Mouse (Mus musculus) liver, embryonic 15.5 days (tissue): Measurements from ENCODE around the gene Rnaseh2b. TPM values are rescaled to one million over a fixed set of nuclear protein-coding genes. Genes with fewer than 3 reads are reported as not detected.

ENCODE experiments used
- ATAC-seq: fragments of 200-750 bp; cut with Nextera tagmentation; 2 replicates; pipeline ENCODE4 v1.8.0; 2017; ENCODE audit warnings: moderate number of reproducible peaks, mild to moderate bottlenecking, moderate library complexity; ENCODE audit not compliant: insufficient read depth
- H3K27ac ChIP-seq: fragments of 300-500 bp; sonication (generic); replicated peaks from 2 replicates; pipeline ENCODE4 v1.5.1; 2015; ENCODE audit warnings: mild to moderate bottlenecking, inconsistent platforms
- H3K27me3 ChIP-seq: fragments of 300-500 bp; sonication (generic); 2 replicates; pipeline ENCODE4 v1.6.1; 2015; ENCODE audit warnings: mild to moderate bottlenecking, inconsistent platforms
- H3K36me3 ChIP-seq: fragments of 300-500 bp; sonication (generic); replicated peaks from 2 replicates; pipeline ENCODE4 v1.6.1; 2015; ENCODE audit warnings: moderate library complexity, mild to moderate bottlenecking, inconsistent platforms
- H3K4me1 ChIP-seq: fragments of 300-500 bp; sonication (generic); replicated peaks from 2 replicates; pipeline ENCODE4 v1.6.1; 2015; ENCODE audit warnings: inconsistent platforms
- H3K4me2 ChIP-seq: fragments of 300-500 bp; sonication (generic); 2 replicates; pipeline ENCODE4 v1.6.1; 2015; ENCODE audit warnings: moderate library complexity, mild to moderate bottlenecking, inconsistent platforms
- H3K4me3 ChIP-seq: fragments of 300-500 bp; sonication (generic); replicated peaks from 2 replicates; pipeline ENCODE4 v1.5.1; 2015; ENCODE audit warnings: mild to moderate bottlenecking, inconsistent platforms
- H3K9ac ChIP-seq: fragments of 300-500 bp; sonication (generic); 2 replicates; pipeline ENCODE4 v1.6.1; 2015; ENCODE audit warnings: moderate library complexity, mild to moderate bottlenecking, inconsistent platforms
- H3K9me3 ChIP-seq: fragments of 300-500 bp; sonication (generic); replicated peaks from 2 replicates; pipeline ENCODE4 v1.6.1; 2016; ENCODE audit warnings: inconsistent platforms
- WGBS: fragments of 180-500 bp; shearing (Covaris S2); methylation state at CpG from one replicate; pipeline ENCODE4 v1.1.7; 2015; ENCODE audit warnings: mixed read lengths; ENCODE audit not compliant: insufficient replicate concordance; 5-methylcytosine and 5-hydroxymethylcytosine counted together
- polyA plus RNA-seq: library from polyadenylated mRNA; unstranded; fragments of >200 nt; fragmentation: Nextera tagmentation; extraction: Ambion mirVana; gene quantifications from 2 replicates; pipeline ENCODE4 v1.2.1, GENCODE M21; 2015

Rnaseh2b gene
- polyA plus RNA-seq, 1 experiment from 2014 or later = 57.0 TPM

DNA sequence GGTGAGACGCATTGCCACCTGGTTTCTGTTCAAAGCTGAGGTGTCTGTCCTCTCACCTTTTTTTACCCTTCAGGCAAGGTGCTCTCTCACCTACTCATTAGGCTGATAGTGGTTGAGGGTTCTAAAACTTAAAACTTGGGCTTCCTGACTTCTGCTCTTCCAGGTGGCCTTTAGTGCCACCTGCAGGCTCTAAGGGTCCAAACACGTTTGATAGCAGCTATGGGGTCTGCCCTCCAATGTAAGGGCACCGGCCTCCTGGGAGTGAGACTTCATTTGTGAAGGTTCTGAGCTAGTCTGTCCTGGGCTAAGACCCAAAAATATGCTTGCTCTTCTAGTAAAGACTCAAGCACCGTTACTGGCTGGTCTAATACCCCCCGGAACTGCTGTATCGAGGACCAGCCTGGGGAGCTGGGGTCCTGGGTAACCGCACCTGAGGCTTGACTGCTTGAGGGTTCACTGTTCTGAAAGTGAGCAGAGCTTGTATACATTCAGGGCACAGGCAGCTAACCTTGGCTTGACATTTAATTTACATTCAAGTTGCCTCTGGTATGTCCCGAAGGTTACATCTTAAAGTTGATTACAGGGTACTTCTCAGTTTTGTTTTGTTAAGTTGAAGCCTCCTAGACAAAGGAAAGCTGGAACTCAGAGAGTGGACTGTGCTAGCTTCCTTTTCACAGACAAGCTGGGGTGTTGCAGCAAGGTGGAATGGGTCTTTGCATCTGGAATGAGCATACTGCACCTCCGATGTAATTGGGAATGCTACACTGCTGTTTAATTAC, 41.7 kb downstream of the Rnaseh2b start:
- WGBS = 76% methylated on average over 9 of the region's 9 CpGs
- Histone ChIP-seq H3K27ac (no peak overlapping the region), H3K9me3 (no peaks in the 10 kb centered on the region), H3K4me1 (peaks cover 68% of the 10 kb centered on the region), H3K4me2 (peak overlapping the region; percentile 79), H3K9ac (no peak overlapping the region), H3K36me3 (0 out of 2 replicates have a peak, but pooled peaks cover 5% of the 10 kb centered on the region), H3K4me3 (no peak overlapping the region), H3K27me3 (no peaks in the 10 kb centered on the region)
- ATAC-seq = no peak

DNA sequence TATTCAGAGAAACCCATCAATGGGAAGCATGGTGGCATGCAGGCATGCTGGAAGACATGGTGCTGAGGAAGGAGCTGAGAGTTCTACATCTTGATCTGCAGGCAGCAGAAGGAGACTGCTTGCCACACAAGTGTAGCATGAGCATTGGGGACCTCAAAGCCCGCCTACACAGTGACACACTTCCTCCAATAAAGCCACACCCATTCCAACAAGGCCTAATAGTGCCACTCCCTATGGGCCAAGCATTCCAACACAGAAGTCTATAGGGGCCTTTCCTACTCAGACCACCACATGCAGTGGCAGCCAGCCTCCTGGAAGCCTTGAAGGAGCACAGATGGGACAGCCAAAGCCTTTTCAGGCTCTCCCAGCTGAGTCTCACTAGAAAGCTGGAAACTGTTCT, 46.8 kb downstream of the Rnaseh2b start:
- Histone ChIP-seq H3K9me3 (no peaks in the 10 kb centered on the region), H3K4me3 (no peak overlapping the region), H3K4me1 (peaks cover 65% of the 10 kb centered on the region), H3K36me3 (0 out of 2 replicates have a peak, but pooled peaks cover 5% of the 10 kb centered on the region), H3K4me2 (no peak overlapping the region), H3K27me3 (no peaks in the 10 kb centered on the region), H3K9ac (no peak overlapping the region), H3K27ac (peak overlapping the region; percentile 11; the same call in 1 of the 2 replicates)
- 67% methylated on average over 1 of the region's 1 CpGs for WGBS
- no peak for ATAC-seq

DNA sequence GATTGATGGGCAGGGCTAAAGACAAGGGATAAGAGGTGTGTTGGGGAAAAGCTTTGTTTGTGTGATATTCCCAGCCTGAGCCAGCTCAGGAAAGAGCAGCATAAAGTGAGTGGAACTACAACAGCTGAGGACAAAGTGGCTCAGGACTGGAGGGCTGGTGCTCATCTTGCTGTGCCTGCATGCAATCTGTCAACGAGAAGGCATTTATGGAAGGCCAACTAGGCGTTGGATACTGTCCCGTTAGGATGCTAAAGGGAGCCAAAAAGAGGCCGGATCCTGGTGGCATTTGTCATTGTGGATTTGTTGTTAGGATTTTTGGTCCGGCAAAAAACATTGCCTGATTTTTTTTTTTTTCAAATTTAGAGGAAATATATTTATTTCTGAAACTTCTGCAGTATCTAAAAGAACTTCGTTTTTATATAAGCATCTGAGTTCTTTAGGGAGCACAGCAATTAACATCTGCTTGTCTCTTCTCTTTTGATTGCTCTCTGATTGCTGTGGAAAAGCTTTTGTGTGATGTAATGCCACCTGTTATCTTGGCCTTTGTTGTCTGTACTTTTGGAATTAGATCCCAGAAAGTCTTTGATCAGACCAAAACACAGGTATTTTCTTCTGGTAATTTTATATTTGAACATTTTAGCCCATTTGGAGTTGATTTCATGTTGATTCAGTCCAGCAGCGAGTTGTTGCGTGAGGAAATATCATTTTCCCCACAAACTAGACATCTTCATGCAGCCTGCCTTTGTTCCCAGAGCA, 49.7 kb downstream of the Rnaseh2b start:
- Histone ChIP-seq H3K27me3 (no peaks in the 10 kb centered on the region), H3K36me3 (0 out of 2 replicates have a peak, but pooled peaks cover 11% of the 10 kb centered on the region), H3K9me3 (no peaks in the 10 kb centered on the region), H3K27ac (0 out of 2 replicates have a peak overlapping the region, but pooled peaks have one; percentile 51), H3K4me1 (peaks cover 48% of the 10 kb centered on the region), H3K4me2 (peak overlapping the region; percentile 50), H3K4me3 (0 out of 2 replicates have a peak overlapping the region, but pooled peaks have one; percentile 11), H3K9ac (no peak overlapping the region)
- no peak for ATAC-seq
- WGBS = 53% methylated on average over 8 of the region's 8 CpGs

DNA sequence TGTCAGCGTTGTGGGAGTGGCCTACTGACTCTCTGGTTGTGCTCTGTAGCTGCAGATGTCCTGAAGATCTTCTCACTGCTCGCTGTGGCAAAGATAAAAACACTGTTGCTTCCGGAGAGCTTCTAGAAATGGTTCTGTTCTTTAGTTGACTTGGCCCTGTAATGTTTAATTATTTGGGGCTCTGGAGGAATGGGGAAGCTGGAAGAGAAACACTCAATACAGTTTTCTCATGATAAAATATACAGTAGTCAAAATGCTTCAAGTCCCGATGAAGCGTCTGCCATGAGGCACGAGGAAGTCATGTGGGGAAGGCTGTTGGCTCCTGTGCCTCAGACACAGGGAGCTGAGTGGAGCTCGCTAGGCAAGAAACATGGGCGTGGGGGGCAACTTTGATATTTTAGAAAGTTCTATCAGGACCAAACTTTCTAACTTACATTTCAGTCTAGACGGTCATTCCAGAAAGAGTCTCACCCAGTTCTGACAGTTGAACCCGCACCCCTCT, 50.3 kb downstream of the Rnaseh2b start:
- Histone ChIP-seq H3K4me3 (peak overlapping the region; percentile 11; the same call in 1 of the 2 replicates), H3K4me1 (peaks cover 46% of the 10 kb centered on the region), H3K27ac (0 out of 2 replicates have a peak overlapping the region, but pooled peaks have one; percentile 51), H3K36me3 (0 out of 2 replicates have a peak, but pooled peaks cover 11% of the 10 kb centered on the region), H3K9me3 (no peaks in the 10 kb centered on the region), H3K4me2 (peak overlapping the region; percentile 50), H3K27me3 (no peaks in the 10 kb centered on the region), H3K9ac (no peak overlapping the region; the same call in 1 of the 2 replicates)
- WGBS = 18% methylated on average over 10 of the region's 10 CpGs
- ATAC-seq = peak; percentile 80

DNA sequence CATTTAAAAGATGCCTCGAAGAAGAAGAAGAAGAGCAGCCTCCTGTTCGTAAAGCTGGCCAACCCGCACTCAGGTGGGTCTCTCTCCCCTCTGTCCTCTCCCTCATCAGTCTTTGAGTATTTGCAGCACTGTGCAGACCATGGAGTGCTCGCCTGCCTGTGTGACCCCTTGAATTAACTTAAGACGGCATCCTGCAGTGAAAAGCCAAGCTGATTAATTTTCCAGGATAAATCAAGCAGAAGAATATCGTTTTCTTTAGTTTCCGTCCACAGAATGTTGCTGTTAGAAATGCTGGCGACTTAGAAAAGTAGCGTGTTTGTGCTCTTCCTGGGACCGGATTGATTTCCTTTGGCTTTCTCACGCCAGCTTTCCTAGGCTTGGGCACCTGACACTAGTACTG, 54.2 kb downstream of the Rnaseh2b start:
- Histone ChIP-seq H3K4me2 (no peak overlapping the region), H3K9ac (no peak overlapping the region)
- 83% methylated on average over 11 of the region's 11 CpGs for WGBS

DNA sequence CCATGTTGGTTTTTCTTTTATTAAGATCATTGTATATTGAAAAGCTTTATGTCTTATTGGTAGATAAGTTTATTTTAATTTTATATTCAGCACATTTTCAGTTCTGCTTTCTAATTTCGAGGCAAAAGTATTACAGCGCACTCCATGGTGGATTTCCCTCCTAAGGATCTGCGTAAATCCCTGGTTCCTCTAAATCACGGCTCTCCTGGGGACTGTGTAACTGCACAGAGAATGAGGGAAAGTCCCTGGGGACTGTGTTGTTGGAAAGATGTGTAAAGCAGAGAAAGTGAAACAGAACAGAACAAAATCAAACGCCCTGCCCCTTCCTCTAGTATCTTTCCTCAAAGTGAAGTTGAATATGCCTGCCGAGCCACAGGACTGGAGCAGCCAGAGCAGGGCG, 54.7 kb downstream of the Rnaseh2b start:
- H3K27ac ChIP-seq = no peak overlapping the region
- peaks cover 14% of the 10 kb centered on the region for H3K4me1 ChIP-seq
- H3K9me3 ChIP-seq = no peaks in the 10 kb centered on the region
- H3K9ac ChIP-seq = no peak overlapping the region
- 75% methylated on average over 7 of the region's 7 CpGs for WGBS
- H3K36me3 ChIP-seq = peaks cover 42% of the 10 kb centered on the region
- H3K4me2 ChIP-seq = no peak overlapping the region
- no peaks in the 10 kb centered on the region for H3K27me3 ChIP-seq
- no peak for ATAC-seq
- H3K4me3 ChIP-seq = no peak overlapping the region

More for the DNA sequence above, 54.2 kb downstream of the Rnaseh2b start:
- H3K4me3 ChIP-seq = no peak overlapping the region
- no peaks in the 10 kb centered on the region for H3K9me3 ChIP-seq
- peaks cover 19% of the 10 kb centered on the region for H3K4me1 ChIP-seq
- no peaks in the 10 kb centered on the region for H3K27me3 ChIP-seq
- H3K36me3 ChIP-seq = peaks cover 38% of the 10 kb centered on the region
- H3K27ac ChIP-seq = no peak overlapping the region
- ATAC-seq = no peak

DNA sequence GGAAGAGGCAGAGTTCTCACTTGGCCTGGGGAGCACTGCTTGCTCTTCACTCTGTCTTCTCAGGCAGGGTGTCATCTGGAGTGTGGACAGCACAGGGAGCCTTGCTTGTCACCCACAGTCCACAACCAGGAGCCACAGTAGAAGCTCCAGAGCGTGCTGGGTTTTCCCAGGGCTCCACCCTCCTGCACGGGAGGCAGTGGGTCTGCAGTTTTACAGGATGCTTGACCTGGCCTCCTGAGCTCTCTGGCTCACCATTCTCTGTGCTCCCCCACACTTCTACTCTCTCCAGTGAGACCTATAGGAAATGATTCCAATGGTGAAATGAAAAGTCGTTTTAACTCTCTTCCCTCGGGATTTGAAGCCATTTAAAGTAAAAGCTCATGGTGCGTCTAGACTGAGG, 57.4 kb downstream of the Rnaseh2b start:
- Histone ChIP-seq H3K4me2 (no peak overlapping the region), H3K4me3 (no peak overlapping the region), H3K27me3 (no peaks in the 10 kb centered on the region), H3K27ac (no peak overlapping the region), H3K9ac (no peak overlapping the region), H3K9me3 (no peaks in the 10 kb centered on the region), H3K4me1 (no peaks in the 10 kb centered on the region), H3K36me3 (peaks cover 54% of the 10 kb centered on the region)
- no peak for ATAC-seq
- WGBS = 66% methylated on average over 5 of the region's 5 CpGs

DNA sequence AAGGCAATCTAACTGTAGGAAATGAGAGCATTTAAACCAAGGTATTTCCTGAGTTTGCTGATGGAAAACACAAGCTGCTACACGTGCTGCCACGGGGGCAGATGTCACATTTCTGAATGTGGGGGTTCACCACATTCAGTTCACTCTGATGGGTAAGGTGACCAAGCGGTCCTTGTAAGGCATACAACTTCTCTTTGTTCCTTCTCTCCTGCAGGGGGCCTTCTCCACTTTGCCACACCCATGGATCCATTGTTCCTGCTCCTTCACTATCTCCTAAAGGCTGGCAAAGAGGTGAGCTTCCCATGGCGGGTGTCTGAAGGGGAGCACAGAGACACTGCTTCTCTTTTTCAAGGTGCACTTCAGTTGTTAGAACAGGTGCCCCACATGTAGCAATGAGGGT, 57.8 kb downstream of the Rnaseh2b start:
- Histone ChIP-seq H3K4me3 (no peak overlapping the region), H3K27me3 (no peaks in the 10 kb centered on the region), H3K9me3 (no peaks in the 10 kb centered on the region), H3K9ac (no peak overlapping the region), H3K4me2 (no peak overlapping the region), H3K27ac (no peak overlapping the region), H3K36me3 (peaks cover 54% of the 10 kb centered on the region), H3K4me1 (no peaks in the 10 kb centered on the region)
- 75% methylated on average over 4 of the region's 4 CpGs for WGBS
- ATAC-seq = no peak

DNA sequence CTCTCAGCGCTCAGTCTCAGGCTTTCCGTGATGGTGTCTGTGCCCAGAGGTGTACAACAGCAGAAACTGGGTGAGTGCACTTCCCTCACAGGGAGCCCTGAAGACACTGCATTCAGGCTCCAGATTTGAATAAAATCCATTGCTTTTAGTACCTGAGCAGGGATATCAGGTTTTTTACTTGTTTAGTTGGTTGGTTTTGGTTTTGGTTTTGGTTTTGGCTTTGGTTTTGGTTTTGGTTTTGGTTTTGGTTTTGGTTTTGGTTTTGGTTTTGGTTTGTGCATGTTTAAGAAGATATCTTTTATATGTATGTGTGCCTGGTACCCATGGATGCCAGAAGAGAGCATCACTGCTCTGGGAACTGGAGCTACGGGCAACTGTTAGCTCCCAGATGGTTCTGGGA, 58.5 kb downstream of the Rnaseh2b start:
- H3K27ac ChIP-seq = no peak overlapping the region
- H3K4me1 ChIP-seq = no peaks in the 10 kb centered on the region
- no peaks in the 10 kb centered on the region for H3K9me3 ChIP-seq
- no peak overlapping the region for H3K4me3 ChIP-seq
- 89% methylated on average over 3 of the region's 3 CpGs for WGBS
- H3K9ac ChIP-seq = no peak overlapping the region
- no peak for ATAC-seq
- no peaks in the 10 kb centered on the region for H3K27me3 ChIP-seq
- H3K36me3 ChIP-seq = peaks cover 56% of the 10 kb centered on the region
- no peak overlapping the region for H3K4me2 ChIP-seq

DNA sequence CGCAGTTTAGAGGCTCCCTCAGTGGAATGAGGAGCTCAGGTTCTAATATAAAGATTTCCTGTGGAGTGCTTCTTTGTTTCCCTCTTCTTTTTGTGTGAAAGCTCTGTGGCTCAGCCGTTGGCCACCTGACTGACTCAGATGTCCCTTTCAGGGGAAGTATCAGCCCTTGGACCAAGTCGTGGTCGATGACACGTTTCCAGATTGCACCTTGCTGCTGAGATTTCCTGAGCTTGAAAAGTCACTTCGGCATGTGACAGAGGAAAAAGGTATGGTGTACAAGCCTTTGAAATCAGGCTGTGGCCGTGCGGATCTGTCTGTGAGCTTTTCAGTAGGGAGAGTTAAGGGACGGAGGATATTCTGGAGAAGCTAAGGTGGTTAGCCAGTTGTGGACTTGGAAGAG, 61.0 kb downstream of the Rnaseh2b start:
- no peak for ATAC-seq
- H3K9me3 ChIP-seq = no peaks in the 10 kb centered on the region
- 74% methylated on average over 9 of the region's 9 CpGs for WGBS
- no peak overlapping the region for H3K27ac ChIP-seq
- no peak overlapping the region for H3K4me3 ChIP-seq
- no peak overlapping the region for H3K9ac ChIP-seq
- H3K36me3 ChIP-seq = peaks cover 49% of the 10 kb centered on the region
- no peak overlapping the region for H3K4me2 ChIP-seq
- no peaks in the 10 kb centered on the region for H3K4me1 ChIP-seq
- H3K27me3 ChIP-seq = no peaks in the 10 kb centered on the region

DNA sequence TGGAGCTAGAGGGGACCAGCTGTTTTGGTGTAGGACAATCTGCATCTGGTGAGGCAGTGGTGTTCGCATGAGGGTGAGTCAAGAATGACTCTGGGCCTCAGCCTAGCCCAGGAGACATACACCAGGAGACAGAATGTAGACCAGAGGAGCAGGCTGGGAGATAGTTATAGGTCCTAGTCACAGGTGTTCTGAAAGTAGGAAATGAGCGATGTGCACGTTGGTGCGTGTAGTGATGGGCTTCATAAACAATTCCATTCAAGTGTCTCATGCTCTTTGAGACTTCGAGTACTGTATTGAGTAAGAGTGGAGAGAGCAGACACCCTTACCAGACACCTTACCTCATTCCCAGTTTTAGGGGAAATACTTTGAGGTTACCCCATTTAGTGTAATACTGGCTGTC, 61.4 kb downstream of the Rnaseh2b start:
- Histone ChIP-seq H3K27me3 (no peaks in the 10 kb centered on the region), H3K4me3 (no peak overlapping the region), H3K4me2 (no peak overlapping the region), H3K27ac (no peak overlapping the region), H3K4me1 (no peaks in the 10 kb centered on the region), H3K9ac (no peak overlapping the region), H3K9me3 (no peaks in the 10 kb centered on the region), H3K36me3 (peaks cover 50% of the 10 kb centered on the region)
- 90% methylated on average over 5 of the region's 5 CpGs for WGBS
- no peak for ATAC-seq
